Mouse (Mus musculus) kidney, adult 9 months (tissue): ENCODE measurements around the gene Reep1.

Experiments
- DNase-seq: peaks from one replicate; pipeline ENCODE4 v3.0.0; 2022

The Reep1 gene

DNA sequence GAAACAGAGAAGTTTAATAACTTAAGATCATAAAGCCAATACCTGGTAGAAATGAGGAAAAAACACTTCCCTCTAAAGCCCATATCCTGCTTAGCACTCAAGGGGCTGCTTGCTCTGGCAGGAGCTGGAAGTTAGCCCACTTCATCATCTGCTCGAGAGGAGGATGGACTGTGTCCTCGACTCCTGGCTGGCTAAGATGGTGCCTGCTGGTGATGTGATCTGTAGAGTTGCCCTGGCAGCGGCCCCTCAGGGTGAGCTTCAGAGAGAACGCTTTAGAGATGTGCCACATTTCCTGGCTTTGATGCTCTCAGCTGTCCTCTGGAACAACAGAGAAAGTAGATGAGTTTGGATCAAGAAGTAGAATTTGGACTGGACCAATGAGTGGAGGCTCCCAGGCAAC, 31.2 kb downstream of the Reep1 start:
- DNase-seq, result no peak

DNA sequence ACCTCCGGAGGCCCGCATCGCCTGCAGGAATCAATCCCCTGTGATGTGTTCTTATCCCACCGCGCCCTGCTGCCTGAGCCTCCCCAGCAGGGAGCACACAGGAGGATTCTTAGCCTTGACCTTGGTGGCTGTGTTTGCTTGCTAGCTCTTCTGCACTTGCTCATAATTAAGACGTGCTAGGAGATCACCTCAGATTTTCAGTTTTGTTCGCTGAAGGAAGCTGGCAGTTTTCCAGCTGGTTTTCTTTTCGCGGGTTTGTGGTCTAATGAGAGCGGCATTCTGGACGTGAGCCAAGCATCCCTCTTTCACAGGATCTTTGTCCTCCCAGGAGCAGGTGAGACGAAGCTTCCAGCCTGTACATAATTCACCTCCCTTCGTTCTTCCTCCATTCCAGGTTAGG, 33.6 kb downstream of the Reep1 start:
- DNase-seq, result no peak

DNA sequence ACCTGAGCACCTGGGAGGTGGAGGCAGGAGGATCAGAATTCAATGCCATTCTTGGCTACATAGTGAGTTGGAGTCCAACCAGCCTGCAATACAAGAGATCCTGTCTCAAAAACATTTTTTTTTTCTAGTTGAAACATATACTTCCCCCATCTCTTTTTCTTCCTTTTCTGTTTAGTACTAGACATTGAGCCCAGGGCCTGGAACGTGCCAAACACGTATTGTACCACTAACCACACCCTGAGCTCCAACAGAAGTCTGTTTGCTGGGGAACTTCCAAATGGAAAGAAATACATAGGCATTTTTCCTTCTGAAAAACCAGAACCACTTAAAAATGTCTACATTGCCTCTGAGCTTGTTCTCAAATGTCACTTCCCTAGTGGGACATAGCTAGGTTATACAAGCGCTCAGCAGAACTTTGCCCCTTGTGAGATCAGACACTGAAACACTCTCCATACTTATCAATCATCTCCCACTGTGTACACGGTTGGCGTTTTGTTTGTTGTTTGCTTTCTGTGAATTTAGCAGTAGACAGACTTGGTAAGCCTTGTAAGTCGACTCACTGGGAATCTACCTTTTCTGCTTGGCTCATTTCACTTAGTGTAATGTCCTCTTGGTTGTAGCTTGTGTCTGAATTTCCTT, 34.8 kb downstream of the Reep1 start:
- DNase-seq, result no peak

DNA sequence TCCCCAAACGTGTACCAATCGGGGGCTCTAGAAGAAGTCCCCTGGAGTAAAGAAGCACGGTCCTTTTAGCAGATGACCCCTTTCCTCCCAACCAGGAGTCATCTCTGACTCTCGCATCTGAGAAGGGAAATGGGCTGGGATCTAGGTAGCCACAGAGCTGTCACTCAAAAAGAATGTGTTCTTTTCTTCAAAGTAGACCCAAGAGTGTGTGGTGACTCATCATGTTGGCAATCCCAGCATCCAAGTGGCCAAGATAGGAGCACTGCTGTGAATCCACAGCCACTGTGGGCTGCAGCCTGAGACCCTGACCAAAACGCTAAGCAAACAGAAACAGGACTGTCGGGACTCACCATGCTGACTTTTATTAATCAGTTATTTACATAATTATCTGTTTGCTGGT, 37.6 kb downstream of the Reep1 start:
- DNase-seq, result no peak

DNA sequence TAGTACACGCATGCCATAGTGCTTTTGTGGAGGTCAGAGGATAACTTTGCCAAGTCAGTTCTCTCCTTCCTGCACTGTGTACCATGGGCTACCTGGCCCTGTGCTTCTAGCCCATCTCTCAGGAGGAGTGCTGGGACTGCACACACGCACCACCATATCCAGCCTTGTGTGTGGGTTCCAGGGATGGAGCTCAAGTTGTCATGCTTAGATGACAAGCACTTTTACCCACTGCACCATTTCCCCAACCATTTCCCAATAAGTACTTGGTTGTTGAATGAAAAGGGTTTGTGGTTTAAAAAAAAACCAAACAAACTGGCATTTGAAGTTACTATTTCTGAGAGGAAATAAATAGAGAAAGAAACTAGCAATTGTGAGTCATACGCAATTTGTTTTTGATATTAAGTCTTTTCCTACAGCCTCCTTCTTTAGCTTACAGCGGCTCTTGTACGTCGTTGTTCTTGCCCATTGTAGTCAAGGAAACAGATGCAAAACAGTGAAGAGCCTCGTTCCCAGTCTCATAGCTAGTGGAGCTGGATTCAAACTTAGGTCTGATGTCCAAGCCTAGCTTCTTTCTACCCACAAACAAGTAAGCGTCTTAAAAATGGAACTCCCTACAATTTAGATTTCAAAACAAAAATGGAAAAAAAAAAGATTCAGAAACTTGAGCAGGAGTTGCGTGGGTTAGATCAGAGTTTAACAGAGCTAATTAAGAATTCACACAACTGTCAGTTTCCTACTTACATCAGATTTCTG, 38.3 kb downstream of the Reep1 start:
- DNase-seq, result no peak

DNA sequence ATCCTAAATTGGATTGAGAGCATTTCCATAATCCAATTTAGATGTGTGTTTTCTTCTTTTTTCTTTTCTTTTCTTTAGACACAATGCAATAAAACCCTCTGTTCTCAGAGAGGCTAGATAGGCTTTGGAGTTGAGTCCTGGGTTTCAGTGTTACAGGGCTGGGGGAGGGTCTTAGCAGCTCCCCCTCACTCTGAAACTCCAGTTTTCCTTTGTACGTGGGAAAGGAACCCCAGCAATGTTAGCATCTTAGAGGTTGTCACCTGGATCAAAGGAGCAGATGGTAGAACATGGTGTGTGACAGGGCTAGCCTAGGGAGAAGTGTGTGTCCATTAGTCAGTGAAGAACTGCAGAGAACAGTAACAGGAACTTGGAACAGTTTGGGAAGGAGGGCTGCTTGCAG, 38.9 kb downstream of the Reep1 start:
- no peak for DNase-seq

DNA sequence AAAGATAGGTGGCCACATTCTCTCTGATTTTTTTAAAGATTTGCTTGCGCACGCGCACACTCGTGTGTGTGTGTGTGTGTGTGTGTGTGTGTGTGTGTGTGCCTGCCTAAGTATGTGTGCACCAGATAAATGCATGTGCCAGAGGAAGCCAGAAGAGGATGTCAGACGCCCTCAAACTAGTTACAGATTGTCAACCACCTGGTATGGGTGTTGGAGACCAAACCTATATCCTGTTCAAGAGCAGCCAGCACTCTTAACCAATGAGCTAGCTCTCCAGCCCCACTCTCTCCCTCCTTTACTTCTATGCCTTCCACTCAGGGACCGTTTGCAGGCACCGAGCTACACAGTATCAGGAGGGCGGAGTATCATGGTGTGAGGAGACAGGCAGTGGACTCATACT, 39.5 kb downstream of the Reep1 start:
- no peak for DNase-seq

DNA sequence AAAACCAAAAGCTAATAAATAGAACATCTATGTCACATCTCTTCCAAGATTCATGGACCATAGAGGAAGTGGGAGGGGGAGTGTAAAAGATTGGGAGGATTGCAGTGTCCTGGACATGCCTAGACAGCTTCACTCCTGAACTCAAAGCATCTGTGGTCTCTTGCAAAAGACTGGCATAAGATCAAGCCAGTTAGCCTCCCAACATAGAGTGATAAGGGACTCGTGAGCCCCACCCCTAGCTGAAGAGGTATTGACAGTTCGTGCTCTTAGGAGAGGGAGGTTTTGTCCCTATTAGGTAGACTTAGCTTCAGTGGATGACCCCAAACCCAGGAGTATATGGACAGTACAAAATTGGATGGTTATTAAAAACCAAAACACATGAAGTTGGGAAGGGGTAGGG, 44.2 kb downstream of the Reep1 start:
- DNase-seq, result no peak

DNA sequence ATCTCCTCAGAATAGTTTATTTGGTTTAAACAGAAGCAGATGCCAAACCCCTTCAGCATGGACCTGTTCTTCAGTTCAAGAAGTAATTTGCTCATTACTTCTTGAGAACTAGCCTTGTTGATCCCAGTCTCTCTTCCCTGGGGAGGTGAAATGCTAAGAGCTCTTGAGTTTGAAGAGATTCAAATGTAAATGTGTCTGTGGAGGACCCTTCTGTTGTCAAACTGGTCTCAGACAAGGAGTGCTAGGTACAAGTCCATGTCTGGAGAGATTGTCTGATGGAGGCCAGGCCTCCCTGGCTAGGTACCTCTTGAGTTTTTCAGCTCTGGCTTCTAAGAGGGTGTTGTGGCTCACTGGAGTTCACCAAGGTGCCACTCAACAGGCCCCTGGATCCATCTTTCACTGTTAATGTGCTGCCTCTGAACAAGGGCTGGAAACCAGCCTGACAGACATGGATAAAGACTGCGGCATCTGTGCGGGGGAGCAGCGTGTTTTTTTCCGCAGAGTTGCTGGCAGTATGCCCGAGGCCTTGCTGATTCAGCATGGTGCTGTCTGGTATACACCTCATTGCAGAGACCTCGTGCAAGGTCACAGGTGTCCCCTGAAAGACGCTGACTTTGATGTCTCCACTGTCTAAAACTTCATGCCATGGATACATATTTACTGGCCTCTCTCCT, 45.6 kb downstream of the Reep1 start:
- no peak for DNase-seq

DNA sequence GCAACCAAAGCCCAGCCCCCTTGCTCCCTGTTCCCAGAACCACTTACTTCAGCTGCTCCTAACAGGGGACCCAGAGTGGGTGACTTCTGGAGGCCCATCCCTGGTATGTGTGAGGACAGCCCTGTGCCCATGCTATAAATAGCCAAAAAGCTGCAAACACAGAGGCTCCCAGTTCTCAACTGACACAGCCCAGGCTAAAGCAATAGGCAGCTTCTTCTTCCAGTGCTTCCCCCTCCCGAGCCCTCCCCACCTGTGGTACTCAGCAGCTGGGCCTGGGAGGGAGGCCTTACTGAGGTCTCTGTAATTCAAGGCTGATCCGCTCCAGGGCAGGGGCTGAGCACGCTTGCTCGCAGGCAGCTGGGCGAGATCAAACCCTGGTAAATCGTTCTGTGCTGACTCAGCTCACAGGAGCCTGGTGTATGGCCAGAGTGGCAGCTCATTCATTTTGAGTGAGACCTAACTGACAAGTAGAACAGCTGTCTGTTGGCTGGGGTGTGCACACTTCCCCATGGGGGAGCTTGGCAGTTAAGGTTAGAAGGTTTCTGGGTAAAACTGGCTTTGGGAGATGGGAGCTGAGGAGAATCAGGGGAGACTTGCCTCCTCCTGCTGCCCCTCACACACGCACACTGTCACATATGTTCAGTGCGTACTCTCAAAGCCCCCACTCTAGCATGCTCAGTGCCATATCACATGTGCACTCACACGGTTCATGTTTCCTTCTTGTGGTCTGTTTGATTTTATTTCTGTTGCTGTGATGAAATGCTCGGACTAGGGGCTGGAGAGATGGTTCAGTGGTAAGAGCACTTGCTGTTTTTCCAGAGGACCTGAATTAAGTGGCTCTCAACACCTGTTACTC, 49.9 kb downstream of the Reep1 start:
- DNase-seq, result no peak

DNA sequence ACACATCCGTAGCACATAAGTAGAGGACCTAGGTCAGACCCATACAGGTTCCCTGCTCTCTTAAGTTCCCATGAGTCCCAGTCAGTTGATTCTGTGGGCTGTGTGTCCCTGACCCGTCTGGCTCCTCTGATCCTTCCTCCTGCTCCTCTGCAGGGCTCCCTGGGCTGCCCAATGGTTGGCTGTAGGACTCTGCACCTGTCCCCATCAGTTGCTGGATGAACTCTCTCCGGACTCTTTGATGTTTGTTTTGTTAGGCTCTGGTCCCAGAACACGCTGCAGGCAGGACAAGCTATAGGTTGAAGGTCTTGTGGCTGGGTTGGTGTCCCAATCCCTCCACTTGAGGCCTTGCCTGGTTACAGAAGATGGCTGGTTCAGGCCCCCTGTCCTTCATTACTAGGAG, 51.4 kb downstream of the Reep1 start:
- DNase-seq, result no peak

DNA sequence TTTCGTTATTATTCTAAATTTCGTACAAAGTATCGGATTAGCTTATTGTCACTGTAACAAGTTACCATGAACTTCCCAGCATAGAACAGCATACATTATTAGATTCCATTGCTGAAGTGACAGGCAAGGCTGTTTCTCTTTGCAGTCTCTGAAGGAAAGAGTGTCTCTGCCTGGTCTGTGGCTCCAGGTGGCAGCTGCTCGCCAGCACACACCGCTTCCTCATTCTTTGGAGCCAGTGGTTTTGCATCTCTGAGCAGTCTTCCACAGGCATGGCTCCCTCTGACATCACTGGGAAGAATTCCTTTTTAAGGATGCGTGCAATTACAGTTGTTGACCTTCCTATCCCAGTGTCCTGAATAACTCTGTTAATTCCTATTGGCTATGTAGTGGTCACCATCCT, 52.7 kb downstream of the Reep1 start:
- no peak for DNase-seq

DNA sequence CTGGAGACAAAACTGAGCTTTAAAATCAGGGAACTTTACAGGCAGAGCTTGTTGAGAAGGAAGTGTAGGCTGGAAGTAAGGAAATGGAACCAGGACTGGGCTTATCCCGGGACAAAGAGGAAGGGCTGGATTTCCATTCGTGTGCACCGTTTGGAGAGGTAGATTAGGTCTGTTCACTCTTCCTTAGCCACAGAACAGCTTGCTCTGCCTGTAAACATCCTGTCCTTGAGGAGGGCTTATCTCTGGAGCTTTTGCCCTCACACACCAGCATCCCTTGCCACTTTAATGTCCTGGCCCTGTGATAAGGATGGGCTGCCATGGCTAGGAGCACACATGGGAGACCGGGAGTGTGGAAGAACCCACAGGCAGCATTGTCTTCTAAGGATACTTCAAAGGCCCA, 60.4 kb downstream of the Reep1 start:
- no peak for DNase-seq

DNA sequence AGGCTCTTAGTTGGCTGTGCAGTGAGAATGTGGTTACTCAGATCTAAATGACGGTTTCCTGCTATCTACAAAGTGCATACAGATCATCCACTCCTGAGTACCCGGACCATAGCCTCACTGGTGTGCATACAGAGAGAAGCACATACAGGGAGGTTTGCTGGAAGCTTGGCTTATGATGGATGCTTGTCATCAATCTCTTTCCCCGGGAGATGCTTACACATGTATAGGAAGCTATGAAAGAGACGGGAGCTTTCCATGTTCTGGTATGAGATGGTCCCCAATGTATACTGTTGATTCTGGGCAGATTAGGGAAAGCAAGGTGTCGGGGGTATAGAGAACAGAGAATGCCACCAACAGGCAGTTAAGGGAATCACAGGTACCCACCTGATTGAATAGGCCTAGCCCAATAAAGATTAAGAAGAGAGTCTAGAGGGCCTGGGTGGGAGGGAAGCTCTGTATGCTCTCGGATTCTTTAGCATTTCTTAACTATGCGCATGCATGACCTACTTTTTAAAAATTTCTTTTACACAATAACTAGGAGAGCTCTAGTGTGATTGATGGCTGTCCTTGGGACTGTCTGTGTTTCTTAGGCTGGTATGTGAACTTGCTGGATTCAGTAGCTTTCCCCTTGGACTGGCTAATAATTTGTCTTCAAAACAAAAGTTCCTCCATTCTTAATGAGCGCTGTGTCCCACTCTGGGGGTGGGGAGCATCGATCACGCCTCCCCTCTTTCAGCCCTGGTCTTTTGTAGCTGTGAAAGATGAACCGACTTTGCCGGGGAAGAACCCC, 62.7 kb downstream of the Reep1 start:
- no peak for DNase-seq

DNA sequence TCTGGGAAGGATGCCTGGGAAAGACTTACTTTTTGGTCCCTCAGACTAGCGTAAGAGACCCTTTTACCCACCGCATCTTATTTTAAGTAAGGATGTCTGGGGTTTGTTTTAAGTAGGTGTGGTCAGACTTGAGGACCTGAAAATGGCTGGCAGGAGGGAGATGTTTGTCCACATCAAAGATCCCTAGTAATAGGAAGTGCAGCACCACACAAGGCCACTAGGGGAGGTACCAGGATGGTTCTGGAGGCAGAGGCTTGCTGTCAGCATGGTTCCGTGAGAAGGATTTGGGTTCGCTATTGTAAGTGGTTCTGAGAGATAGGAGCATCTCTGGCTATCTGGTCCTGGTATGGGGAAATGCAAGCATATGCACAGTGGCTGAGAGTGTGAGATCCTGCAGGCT, 63.5 kb downstream of the Reep1 start:
- DNase-seq, result no peak

DNA sequence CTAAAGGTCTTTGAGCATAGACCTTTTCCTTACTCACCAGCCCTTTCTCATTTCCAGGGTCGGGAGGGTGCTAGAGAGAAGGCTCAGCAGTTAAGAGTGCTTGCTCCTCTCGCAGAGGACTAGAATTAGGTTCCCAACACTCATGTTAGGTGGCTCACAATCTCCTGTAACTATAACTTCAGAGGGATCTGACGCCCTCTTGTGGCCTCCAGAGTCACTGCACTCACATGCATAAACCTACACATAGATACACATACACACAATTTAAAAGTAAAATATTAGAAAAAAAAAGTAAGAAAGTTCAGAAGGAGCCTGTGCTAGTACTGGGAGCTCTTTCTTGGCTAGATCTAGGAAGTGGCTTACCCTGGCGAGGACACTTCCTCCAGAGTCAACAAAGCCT, 63.9 kb downstream of the Reep1 start:
- DNase-seq, result no peak

DNA sequence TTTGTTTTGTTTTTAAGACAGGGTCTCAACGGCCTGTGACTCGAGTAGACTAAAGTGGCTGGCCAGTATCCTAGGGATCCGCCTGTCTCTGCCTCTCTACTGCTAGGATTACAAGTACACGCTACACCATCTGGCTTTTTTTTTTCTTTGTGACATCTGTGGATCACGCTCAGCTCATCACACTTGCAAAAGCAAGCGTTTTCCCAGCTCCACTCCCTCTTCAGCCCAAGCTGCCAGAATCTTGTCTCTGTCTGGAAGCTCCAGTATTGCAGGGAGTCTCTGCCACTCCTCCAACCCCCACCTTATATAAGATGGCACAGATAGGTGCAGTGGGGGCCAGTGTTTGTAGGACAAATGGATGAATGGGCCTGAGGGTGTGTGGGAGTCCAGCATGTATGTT, 64.8 kb downstream of the Reep1 start:
- no peak for DNase-seq

DNA sequence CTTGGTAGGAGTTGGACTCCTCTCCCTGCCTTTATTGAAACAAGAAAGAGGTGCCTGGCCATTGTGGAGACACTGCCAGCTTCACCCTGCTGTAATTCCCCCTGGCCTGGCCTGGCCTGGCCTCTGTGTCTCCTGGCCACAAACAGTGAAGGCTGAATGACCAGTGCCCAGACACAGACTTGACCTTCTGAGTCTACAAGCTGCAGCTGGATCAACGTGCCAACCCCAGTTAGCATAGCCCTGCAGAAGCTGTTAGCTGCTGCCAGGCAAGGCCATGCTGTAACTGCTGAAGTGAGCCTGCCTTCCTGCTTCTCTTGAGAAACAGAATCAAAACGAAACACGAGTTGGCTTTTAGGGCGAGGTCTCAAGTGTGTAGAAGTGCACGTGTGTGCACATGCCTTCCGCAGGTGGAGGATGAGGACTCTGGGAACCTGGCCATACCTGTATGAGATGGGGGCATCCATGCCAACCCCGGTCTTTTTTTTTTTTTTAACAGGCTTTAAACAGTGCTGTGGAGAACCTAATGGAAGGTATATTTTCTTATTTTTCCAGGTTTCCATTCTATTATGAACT, 65.4 kb downstream of the Reep1 start:
- no peak for DNase-seq

DNA sequence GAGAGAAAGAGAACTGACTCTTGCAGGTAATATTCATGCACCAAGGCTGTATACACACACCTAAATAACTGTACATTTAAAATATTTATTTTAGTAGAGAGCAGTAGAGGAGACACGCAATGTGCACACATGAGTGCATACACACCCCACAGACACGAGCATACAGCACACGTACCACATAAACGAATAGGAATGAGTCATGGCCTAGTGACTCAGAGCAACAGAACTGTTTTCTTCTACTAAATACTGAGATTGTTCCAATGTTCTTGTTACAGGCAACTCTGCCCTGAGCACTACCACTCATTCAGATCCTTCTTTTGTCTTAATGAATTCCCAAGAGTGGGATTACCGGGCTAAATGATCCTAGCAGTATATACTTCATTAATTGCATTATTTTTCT, 70.7 kb downstream of the Reep1 start:
- no peak for DNase-seq

DNA sequence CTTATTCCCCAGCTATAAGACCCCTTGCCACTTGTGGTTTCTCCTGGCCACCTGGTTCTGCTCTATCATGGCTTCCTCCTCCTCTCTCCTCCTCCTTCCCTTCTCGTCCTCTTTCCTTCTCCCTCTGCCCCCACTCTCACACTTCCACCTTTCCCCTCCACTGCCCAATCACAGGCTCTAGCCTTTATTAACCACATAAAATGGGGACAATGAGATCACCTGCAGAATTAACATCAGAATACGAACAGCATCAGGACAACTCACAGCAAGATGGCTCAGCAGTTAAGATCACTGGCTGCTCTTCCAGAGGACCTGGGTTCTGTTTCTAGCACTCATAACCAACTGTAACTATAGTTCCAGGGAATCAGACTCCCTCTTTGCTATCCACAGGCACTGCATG, 72.5 kb downstream of the Reep1 start:
- no peak for DNase-seq

DNA sequence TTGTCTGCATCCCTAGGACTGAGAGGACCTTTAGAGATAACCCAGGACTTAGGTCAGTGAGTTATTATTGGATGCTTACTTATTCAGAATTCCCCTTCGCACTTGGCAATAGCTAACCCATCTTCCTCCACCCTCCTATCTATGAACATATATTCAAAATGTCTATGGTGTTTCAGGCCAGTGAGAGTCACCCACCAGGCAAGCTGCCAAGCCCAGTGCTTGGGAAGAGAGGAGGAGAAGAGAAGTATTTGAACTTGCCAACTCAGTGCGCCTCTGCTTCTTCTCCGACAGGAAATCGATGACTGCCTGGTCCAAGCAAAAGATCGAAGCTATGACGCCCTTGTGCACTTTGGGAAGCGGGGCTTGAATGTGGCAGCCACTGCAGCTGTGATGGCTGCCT, 73.1 kb downstream of the Reep1 start:
- DNase-seq, result no peak

DNA sequence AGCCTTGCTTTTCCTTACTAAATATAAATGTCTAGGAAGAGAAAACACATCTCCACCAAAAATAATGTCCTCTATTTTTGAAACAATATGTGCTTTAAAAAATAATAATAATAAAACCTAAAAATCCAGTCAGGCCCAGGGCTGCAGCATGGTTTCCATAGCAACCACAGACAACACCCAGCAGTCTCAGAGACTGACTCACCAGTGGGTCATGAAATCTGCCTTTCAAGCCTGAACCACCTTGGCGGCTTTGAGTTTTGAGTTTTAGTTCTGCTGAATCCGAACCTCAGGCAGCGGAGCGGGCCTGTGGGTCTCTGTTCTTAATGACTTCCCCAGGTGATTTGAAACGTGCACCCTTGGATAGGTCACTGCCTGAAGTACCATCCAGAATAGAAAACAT, 75.8 kb downstream of the Reep1 start:
- DNase-seq, result no peak
